Mouse (Mus musculus) urinary bladder, postnatal 14 days (tissue): ENCODE results near the gene Osbpl6.

Source experiments
- DNase-seq: peaks from one replicate; pipeline ENCODE4 v3.0.0; 2021; ENCODE audit warnings: low spot score

The Osbpl6 gene

DNA sequence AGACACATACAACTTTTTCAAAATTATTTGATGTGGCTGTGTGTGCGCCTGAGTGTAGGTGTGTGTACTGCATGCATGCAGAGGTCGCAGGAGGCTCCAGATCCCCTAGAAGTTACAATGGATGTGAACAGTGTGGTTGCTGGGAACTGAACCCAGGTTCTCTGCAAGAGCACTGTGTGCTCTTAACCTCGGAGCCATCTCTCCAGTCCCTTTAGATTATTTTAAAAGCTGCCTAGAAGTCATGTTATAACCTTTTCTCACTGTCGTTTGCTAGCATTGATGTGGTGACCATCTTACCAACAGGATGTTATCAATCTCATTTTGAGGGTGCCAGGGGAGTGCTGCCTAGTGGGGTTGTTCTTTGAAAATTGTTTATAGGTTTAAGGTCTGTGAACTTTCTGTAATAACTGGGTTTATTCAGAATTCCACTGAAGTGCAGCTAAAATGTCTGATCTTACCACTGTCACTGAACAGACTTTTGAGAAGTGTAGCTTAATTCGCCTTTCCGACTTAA lies 15.2 kb downstream of the Osbpl6 start:
- DNase-seq: no peak

DNA sequence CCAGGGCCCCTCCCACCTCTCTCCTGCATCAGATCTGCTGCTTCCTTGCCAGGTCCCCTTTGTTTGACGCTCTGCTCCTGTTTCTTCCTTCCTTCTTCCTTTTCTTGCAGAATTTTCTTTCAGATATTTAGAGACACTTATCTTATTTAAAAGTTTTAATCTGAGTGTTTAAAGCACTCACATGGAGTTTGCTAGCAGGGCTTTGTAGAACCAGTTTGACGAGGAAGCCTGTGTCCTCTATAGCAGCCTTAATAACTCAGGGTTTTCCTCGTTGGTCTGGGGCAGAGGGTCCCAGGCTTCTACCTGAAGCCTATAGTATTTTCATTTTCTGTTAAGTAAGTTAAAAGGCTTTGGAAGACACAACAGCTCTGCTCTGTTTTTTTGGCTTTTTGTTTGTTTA lies 20.5 kb downstream of the Osbpl6 start:
- DNase-seq: no peak

DNA sequence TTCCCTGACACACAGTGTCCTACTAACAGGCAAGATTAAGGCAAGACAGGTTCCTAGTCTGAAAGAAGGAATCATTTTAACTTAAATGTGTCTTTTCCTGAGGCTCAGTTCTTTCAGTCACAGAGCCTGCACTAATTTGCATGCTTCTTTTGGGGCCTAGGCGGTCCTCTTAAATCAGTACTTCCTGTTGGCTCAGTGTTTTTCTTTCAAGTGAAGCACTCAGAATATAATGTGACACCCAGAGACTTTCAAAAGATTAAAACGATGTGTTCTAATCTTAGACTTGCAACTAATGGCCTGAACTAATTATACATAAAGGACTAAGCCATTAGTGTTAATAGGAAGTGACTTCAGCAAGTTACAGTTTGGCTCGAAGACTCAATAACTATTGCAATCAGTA lies 23.0 kb downstream of the Osbpl6 start:
- no peak for DNase-seq

DNA sequence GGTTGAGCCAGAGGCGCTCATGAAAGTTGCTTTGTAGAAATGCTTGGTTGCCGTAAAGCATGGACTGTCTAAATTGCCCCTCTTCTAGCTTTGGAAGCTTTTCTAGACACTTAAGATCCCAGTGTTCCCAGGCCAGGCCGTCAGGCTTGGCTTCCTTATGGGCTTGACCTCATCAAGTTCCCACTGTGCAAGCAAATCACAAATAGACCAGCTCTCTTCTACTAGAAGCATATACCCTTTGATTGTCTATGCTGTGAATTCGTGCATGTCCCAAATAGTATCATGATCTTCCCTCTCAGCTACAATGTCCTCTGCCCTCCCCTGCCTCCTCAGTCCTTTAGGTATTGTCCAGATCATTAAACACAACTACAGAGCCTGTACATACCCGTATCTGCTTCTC lies 23.5 kb downstream of the Osbpl6 start:
- no peak for DNase-seq

DNA sequence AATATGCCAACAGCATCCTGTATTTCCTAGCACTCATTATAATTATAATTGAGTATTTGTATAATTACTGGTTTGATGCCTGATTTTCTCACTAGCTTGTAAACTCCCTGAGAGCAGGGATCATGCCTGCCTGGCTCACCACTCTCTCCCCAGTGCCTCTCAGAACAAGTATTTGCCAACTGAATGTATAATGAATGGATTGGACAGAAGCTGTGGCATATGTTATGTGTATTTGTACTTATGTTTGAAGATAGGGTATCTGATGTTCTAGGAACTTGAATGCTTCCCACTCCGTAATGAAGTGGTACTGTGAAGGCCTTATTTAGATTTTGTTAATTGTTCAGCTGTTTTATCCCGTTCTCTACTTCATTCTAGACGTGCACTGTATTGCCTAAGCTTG lies 24.2 kb downstream of the Osbpl6 start:
- no peak for DNase-seq

DNA sequence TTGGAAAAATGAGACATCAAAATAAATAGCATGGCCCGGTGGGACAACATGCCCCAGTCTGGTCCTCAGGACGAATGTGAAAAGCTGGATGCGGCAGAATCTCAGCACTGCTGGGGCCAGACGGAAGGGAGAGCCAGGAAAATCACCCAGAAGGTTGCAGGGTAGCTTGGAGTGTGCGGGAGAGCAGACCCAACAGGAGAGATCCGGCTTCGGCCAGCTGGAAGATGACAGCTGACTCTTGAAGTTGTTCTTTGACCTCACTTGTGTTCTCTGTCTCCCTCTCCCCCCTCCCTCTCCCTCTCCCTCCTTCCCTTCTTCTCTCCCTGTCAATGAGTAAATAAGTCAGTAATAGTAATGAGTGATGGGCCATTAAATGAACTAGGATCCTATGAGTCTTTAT lies 27.9 kb downstream of the Osbpl6 start:
- DNase-seq: no peak

DNA sequence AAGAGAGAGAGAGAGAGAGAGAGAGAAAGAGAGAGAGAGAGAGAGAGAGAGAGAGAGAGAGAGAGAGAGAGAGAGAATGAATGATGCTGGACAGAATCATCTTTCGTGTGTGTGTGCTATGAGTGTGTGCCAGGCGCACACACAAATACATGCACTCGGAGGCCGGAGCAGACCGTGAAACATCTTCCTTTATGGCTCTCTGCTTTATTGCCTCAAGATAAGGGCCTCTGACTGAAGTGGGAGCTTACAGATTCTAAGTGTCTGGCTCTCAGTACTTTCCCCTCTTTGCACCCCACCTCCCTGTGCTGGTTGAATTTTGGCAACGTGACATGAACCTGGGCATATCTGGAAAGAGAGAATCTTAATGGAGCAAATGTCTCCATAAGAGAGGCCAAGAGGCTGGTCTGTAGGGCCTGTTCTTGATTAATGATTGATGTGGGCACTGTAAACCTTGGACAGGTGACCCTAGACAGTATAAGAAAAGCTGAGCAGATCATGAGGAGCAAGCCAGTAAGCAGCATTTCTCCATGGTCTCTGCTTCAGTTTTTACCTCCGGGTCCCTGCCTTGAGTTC lies 29.4 kb downstream of the Osbpl6 start:
- DNase-seq: no peak

DNA sequence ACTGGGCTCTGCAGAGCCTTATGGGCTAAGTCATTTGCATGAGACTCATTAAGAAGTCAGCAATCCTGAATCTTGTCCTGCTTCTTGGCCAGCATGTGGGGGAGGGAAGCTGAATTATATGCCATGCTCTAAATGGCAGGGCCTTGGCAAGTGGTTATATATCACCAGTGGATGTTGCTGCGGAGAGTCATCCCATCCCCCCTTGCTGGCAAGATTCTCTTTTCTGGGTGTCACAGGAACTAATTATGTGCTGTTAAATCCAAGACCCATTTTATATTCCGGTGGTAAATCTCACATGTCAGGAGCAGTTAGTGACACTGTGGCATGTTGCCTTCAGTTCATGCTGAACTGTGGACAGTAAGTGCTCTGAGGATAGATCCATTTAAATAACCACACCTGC lies 31.1 kb downstream of the Osbpl6 start:
- no peak for DNase-seq

DNA sequence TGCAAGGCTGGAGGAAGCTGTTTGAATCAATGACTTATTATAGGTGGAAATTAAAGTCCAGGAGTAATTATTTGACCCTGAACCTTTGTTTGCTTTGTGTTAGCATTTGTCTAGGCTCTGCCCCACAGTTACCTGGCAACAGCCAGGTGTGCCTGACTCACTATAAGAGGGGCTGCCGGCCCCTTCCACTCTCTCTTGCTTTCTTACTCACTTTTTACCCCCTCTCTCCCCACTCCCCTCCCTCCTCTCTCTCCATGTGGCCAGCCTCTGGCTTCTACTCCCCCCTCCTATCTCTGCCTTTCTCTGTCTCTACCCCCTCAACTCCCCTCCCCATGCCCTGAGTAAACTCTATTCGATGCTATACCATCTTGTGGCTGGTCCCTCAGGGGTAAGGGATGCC lies 33.2 kb downstream of the Osbpl6 start:
- DNase-seq: no peak

DNA sequence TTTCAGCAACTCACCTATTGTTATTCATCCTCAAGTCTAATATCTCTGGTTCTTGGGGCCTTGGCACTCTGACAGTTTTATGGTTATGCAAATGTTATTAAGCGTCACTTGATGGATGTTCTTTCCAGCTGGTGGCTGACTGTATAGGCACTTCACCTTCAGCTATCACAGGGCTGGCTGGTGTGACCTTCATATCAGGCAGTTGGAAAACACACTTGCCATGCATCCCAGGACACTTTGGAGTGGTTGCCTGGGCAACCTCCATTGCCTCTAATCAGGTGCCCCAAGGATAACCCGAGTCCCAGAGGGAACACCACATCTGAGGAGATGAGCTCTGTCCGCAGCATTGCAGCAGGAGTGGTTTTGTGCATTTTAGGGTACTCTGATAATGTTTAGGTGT lies 35.8 kb downstream of the Osbpl6 start:
- DNase-seq: no peak

DNA sequence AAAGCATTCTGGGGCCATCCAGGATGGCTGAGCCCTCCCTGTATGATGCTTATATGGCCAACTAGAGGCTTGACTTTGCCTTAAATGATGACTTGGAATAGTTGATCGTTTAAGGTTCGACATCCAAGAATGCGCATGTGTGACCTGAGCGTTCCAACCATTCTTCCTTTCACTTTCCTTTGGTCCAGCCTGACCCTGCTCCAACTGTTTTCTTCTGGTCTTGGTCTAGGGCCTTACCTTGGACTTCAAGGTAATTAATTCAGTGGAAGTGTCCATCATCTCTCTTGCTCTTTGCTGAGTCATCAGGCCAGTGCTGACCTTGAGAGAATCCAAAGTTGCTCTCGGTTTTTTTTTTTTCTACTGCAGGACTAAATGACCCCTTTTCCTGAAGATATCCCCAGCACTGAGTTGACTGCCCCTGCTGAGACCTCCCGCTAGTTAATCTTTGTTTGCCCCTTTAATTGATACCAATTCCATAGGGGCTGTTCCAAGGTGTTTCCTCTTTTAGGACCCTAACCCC lies 43.6 kb downstream of the Osbpl6 start:
- no peak for DNase-seq

DNA sequence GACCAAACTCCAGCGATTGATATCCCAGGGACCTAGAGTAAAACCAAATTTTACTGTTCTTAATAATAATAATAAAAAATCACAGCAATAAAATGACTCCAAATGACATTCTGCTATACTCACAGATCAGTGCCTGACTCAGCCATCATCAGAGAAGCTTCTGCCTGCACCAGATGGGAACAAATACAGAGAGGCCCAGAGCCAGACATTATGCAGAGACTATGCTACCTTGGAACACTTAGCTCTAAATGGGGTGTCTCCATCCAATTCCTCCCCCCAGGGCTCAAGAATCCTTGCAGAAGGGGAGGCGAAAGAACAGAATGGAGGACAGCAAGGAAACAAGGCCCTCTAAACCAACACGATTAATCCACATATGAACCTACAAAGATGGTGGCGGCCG lies 60.4 kb downstream of the Osbpl6 start:
- DNase-seq: no peak

DNA sequence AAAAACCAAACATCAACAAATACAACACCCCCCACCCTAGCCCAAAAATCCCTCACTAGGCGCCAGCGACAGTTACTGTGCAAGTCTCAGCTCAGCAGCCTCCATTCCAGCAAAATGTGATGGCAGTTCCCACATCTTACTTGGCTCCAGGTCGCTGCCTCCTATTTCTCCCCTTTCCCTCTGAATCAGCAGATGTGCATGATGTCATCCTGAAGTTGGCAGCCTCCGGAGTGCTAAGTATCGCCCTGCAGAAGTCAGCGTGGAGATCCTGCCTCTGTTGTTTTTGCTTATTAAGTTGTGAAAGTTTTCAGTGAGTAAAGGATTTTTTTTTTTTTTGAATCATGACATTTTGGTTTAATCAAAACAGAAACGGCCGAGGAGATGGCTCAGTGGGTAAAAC lies 61.9 kb downstream of the Osbpl6 start:
- DNase-seq: peak; percentile 16

DNA sequence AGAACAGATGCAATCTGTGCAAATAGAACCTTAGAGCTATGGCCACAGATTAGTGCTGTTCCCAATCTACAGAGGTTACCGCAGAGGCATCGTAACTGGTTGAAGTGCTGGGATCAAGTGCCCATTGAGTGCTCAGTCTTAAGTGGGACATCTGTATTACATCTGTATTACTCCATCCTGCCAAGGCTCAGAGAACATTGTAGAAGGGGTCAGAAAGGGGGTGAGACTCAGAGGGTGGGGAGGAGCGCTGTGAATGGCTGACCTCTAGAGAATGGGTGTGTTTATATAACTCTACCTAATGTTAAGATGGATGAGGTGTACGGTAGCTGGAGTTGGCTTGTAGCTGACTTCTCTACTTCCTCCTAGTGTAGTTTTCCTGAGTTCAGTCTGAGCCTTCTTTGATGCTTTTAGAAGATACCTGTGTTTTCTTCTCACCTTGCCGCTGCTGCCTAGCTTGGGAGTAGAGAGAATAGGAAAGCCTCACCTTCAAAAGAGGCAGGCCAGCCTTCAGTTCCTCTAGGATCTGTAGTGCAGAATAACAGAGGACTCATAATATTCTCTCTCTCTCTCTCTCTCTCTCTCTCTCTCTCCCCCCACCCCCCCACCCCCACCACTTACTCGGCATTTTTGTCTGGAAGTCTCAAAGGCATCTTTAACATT lies 62.9 kb downstream of the Osbpl6 start:
- DNase-seq: no peak

DNA sequence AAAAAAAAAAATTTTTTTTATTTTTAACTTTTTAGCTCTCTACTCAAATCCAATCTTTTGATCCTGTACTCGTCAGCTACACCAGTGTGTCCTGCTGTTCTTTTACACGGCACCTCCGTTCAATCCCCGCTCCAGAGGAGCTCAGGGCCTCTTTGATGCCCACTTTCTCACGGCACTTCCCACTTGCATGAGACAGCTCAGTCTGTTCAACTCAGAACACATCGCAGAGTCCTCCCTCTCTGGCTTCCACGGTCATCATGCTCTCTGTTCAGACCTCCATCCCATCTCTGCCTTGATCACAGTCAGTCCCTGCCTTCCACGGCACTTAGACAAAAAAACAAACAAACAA lies 63.4 kb downstream of the Osbpl6 start:
- DNase-seq: no peak

DNA sequence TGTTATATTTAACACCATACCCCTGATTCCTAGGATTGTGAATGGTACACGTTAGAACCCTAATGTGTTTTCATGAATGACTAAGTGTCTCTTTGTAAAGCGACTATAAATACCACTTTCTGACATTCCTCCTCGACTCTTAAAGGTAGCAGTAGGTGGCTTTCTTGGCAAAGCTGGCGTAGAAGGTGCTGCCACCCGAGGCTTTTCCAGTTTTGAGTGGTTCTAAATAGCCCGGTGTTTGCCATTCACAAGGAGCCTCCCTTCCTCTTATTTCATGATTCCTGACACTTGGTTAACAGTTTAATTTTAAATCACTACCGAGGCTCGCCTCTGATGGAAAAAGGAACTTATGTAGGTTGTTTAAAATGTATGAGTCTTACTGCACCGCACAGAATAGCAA lies 64.1 kb downstream of the Osbpl6 start:
- DNase-seq: no peak

DNA sequence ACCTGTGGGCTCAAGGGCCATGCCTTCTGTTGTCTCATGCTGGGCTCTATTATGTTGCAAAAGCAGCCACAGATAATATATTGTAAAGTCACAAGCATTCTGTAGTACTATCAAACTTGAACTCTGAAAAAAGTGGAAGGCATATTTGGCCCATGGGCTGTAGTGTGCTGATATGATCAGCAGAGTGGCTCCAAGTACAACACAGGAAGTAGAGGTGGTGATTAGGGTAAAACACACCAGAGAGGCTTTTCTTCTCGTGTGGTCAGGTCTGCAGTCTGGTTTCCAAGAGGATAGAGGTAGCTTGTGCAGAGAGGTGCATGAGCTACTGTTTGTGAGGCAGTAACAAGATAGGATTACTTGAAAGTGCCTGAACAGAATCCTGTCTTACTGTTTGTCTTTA lies 69.5 kb downstream of the Osbpl6 start:
- DNase-seq: no peak

DNA sequence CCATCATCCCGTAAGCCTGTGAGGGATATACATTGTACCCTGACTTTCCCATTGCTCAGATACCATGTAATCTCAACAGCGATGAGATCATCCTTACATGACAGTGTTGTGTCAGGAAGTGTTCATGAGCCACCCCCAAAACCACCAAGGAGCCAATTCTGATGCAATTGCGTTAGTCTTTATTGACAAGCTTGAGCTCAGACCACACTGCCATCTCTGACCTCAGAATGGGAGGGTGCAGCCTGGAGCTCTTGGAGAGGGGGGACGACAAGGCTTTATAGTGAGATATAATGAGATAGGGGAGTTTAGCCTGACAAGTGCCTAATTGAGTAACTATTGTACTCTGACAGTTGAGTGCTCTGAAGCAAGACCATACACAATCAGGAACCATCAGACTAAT lies 82.5 kb downstream of the Osbpl6 start:
- DNase-seq: no peak

DNA sequence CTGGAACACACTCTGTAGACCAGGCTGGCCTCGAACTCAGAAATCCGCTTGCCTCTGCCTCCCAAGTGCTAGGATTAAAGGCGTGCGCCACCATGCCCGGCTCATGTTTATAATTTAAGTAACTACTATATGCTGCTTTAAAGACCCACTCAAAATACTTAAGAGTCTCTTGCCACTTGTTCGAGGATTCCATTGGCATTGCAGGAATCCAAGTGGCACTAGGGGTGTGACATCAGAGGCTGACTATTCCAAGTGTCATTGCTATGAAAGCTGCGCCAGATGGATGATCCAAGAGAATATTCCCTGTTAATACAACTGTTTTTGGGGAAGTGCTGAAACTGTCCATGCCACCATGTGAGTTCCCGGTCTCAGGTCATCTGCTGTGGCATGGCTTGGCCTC lies 83.9 kb downstream of the Osbpl6 start:
- no peak for DNase-seq

DNA sequence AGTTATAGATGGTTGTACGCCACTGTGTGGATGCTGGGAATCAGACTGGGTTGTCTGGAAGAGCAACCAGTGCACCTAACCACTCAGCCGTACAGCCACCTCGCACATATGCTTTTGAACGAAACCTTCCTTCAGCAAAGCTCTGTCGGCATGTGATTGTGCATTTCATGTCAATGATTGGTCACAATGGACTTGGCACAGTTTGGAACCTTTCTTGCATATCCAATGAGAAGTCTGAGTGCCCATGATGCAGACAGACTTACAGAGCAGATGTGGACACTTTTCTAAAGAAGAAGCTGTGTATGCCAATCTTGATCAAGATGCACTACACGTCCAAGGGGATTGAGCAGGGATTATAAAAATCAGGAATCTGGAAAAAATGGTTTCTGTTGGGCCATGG lies 85.1 kb downstream of the Osbpl6 start:
- DNase-seq: no peak

DNA sequence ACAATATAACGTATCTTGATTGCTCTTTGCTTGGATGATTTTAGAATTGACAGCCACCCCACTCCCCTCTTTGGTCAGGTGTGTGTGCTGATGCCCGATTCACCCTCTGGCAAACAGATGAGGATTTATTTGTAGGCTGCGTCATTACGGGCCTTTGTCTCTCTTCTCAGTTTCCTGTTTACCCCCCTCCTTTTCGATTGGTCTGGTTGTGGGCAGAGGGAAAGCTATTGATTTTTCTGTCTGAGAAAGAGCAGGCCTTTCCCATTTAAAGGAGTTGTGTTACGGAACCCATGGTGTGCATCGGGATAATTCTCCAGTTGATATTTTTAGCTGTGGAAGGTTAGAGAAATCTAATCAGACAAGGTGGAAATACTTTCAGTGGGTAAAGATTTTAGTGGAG lies 85.9 kb downstream of the Osbpl6 start:
- DNase-seq: no peak

DNA sequence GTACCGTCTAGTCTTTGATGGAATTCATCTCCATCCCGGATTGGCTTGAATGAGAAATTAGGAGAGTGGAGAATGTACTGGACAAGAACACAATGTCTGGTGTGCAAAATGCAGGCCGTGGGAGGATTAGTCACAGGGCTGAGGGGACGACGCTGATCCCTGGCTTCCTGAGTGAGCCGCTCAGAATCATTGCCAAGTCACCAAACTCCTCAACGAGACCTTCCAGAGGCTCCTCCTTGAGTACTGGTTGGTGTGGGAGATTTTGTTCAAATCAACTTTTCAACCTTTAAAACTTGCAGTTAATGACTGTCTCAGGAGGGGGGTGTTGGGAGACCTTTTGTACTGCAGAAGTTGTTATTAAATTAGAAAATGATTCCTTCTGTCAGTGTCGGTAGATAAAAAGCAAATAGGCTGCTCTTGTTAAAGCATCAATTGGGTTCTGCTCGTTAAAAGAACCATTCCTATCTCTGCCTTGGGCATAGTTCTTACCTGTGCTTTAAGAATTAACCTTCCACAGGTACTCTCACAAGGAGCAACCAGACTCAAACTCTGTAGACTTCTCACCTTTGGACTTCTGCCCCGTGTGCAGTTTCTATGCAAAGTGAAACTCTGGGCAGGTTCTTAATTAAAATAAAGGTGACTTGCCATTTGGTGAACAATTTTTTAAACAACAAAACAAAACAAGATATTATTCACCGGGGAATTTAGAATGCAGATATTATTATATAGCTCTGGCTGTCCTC lies 89.9 kb downstream of the Osbpl6 start:
- DNase-seq: no peak

DNA sequence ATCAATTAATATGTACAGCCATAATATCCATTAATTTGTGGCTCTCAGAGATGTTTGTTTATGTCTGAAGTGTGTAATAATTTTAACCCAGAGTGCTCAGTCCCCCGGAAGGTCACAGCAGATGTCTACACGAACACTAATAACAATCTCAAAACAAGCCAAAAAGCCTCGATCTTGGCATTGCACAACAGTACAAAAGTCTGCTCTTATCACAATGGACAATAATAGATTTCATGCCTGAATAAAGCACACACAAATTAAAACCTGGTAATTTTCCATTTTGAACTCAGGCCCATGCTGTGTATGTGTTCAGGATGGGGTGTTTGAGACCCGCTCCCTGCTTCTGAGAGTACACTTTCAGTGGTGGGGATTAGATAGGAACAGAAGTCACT lies 90.4 kb downstream of the Osbpl6 start:
- no peak for DNase-seq
